Mouse (Mus musculus) embryonic facial prominence, embryonic 12.5 days (tissue): Measurements from ENCODE around the gene Zmiz2. TPM values are rescaled to one million over a fixed set of nuclear protein-coding genes. Genes with fewer than 3 reads are reported as not detected.
A peak's percentile ranks its signal among the peaks of the same experiment; 100 is the strongest.
"Not testable (repeated sequence)": the region's sequence is repeated elsewhere in the genome, so short reads cannot be mapped to it uniquely, and the experiment has no call there.

Experiments used
- ATAC-seq: fragments of 200-750 bp; cut with Nextera tagmentation; 2 replicates; pipeline ENCODE4 v1.8.0; 2017; ENCODE audit not compliant: insufficient number of reproducible peaks, insufficient read depth, low FRiP score, low TSS enrichment
- H3K27ac ChIP-seq: fragments of 300-500 bp; sonication (generic); 2 replicates; pipeline ENCODE4 v1.5.1; 2016; ENCODE audit warnings: mild to moderate bottlenecking
- H3K27me3 ChIP-seq: fragments of 300-500 bp; sonication (generic); 2 replicates; pipeline ENCODE4 v1.6.1; 2016; ENCODE audit warnings: mild to moderate bottlenecking, moderate library complexity
- H3K36me3 ChIP-seq: fragments of 300-500 bp; sonication (generic); 2 replicates; pipeline ENCODE4 v1.6.1; 2016; ENCODE audit warnings: mild to moderate bottlenecking
- H3K4me1 ChIP-seq: fragments of 300-500 bp; sonication (generic); 2 replicates; pipeline ENCODE4 v1.6.1; 2016
- H3K4me2 ChIP-seq: fragments of 300-500 bp; sonication (generic); replicated peaks from 2 replicates; pipeline ENCODE4 v1.6.1; 2016; ENCODE audit warnings: mild to moderate bottlenecking, moderate library complexity
- H3K4me3 ChIP-seq: fragments of 300-500 bp; sonication (generic); 2 replicates; pipeline ENCODE4 v1.5.1; 2016; ENCODE audit warnings: mild to moderate bottlenecking
- H3K9ac ChIP-seq: fragments of 300-500 bp; sonication (generic); 2 replicates; pipeline ENCODE4 v1.6.1; 2016; ENCODE audit warnings: mild to moderate bottlenecking, moderate library complexity
- H3K9me3 ChIP-seq: fragments of 300-500 bp; sonication (generic); 2 replicates; pipeline ENCODE4 v1.6.1; 2016; ENCODE audit warnings: mild to moderate bottlenecking, moderate library complexity
- WGBS: fragments of 180-500 bp; shearing (Covaris S2); methylation state at CpG from one replicate; pipeline ENCODE4 v1.1.7; 2016; 5-methylcytosine and 5-hydroxymethylcytosine counted together
- polyA plus RNA-seq: library from polyadenylated mRNA; unstranded; fragments of >200 nt; fragmentation: Nextera tagmentation; extraction: Ambion mirVana; gene quantifications from 2 replicates; pipeline ENCODE4 v1.2.1, GENCODE M21; 2016

The Zmiz2 gene
- polyA plus RNA-seq, 1 experiment from 2014 or later, result 11.9 TPM

DNA sequence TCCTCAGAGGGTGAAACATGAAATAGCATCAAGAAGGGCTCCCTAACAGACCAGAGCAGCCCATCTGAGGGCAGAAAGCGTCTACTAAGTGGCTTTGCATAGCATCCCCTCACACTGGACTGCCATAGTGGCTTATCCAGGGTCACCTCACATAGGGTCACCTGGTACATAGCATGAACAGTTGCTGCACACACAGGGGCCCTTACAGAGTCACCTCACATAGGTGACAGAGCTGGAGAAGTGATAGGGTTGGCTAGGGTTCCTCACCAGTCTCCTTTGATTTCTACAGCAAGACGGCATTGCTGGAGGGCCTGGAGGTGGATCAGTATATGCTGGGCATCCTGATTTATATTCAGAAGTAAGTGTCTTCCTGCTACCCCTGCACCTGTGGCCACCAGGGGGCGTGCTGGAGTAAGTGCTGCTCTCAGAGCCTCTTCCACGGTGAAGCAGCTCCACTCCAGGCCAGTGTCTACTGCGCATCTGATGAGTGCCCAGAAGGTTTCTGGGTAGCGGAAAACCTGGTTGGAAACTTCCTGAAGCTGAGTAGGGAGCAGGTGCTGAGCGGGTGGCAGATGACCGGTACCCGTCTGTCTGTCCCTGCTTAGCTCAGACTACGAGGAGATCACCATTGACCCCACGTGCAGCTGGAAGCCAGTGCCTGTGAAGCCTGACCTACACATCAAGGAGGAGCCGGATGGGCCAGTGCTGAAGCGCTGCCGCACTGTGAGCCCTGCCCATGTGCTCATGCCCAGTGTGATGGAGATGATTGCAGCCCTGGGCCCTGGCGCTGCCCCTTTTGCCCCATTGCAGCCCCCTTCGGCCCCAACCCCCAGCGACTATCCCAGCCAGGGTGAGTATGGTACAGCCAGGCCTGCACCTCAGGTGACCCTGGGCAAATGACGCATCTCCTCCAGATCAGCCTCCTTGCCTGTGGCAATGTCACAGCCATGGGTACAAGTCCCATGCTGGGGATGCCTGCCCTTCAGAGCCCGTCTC, 13.9 kb downstream of the Zmiz2 start:
- H3K36me3 ChIP-seq, result peaks cover 77% of the 10 kb centered on the region
- no peak overlapping the region for H3K4me2 ChIP-seq
- no peaks in the 10 kb centered on the region for H3K9me3 ChIP-seq
- no peak overlapping the region for H3K4me3 ChIP-seq
- no peak overlapping the region for H3K9ac ChIP-seq
- peaks cover 24% of the 10 kb centered on the region for H3K4me1 ChIP-seq
- H3K27ac ChIP-seq, result no peak overlapping the region
- WGBS, result 87% methylated on average over 19 of the region's 19 CpGs
- no peaks in the 10 kb centered on the region for H3K27me3 ChIP-seq
- no peak for ATAC-seq

GRCm38 (mm10) chr11:6403830-6404405, 15.0 kb downstream of the Zmiz2 start:
- H3K27me3 ChIP-seq, result no peaks in the 10 kb centered on the region
- peaks cover 66% of the 10 kb centered on the region for H3K36me3 ChIP-seq
- no peak overlapping the region for H3K9ac ChIP-seq
- H3K9me3 ChIP-seq, result no peaks in the 10 kb centered on the region
- no peak for ATAC-seq
- WGBS, result 89% methylated on average over 5 of the region's 5 CpGs
- H3K4me1 ChIP-seq, result peaks cover 24% of the 10 kb centered on the region
- H3K4me3 ChIP-seq, result no peak overlapping the region
- H3K27ac ChIP-seq, result 0 out of 2 replicates have a peak overlapping the region, but pooled peaks have one; percentile 90
- H3K4me2 ChIP-seq, result no peak overlapping the region

- Histone ChIP-seq H3K27me3 (no peaks in the 10 kb centered on the region), H3K4me3 (no peak overlapping the region), H3K27ac (peak overlapping the region; percentile 90), H3K36me3 (peaks cover 56% of the 10 kb centered on the region), H3K9me3 (no peaks in the 10 kb centered on the region), H3K4me2 (peak overlapping the region; percentile 17; the same call in 1 of the 2 replicates), H3K9ac (peak overlapping the region; percentile 29; the same call in 1 of the 2 replicates), H3K4me1 (peaks cover 24% of the 10 kb centered on the region)
- 91% methylated on average over 9 of the region's 9 CpGs for WGBS
- no peak for ATAC-seq
Measured at GRCm38 (mm10) chr11:6404699-6405566, 16.1 kb downstream of the Zmiz2 start.

DNA sequence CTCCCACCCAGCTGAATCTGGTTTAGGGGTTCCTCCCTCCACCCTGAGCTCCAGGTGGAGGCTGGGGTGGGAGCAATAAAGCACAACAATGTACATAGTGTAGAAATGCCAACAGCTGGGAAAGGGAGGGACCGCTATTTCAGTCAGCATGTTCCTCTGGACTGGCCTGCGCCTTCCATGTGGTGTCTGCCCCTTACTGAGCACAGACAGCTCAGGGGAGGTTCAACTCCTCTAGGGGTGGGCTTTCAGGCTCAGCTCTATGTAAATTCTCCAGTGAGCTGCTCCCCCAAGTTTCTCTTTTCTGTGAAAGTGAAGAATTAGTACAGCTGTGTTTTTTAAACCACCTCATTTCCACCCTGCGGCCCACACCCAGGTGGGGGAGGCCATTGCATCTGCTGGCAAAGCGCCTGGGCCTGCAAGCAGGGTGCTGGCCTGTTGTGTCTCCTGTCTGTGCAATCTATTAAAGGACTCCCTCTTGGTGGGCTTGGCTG, 16.8 kb downstream of the Zmiz2 start:
- Histone ChIP-seq H3K4me1 (peaks cover 28% of the 10 kb centered on the region), H3K9me3 (no peaks in the 10 kb centered on the region), H3K9ac (peak overlapping the region; percentile 29; the same call in 1 of the 2 replicates), H3K27ac (peak overlapping the region; percentile 90), H3K27me3 (no peaks in the 10 kb centered on the region), H3K4me2 (peak overlapping the region; percentile 17; the same call in 1 of the 2 replicates), H3K36me3 (peaks cover 51% of the 10 kb centered on the region), H3K4me3 (no peak overlapping the region)
- ATAC-seq, result peak; percentile 35; the same call in 1 of the 2 replicates
- 62% methylated on average over 4 of the region's 4 CpGs for WGBS

GRCm38 (mm10) chr11:6406251-6407161, 17.6 kb downstream of the Zmiz2 start:
- H3K36me3 ChIP-seq, result peaks cover 42% of the 10 kb centered on the region
- no peak overlapping the region for H3K4me3 ChIP-seq
- H3K4me1 ChIP-seq, result peaks cover 28% of the 10 kb centered on the region
- H3K4me2 ChIP-seq, result peak overlapping the region; percentile 29
- no peaks in the 10 kb centered on the region for H3K9me3 ChIP-seq
- H3K27ac ChIP-seq, result peak overlapping the region; percentile 90
- no peaks in the 10 kb centered on the region for H3K27me3 ChIP-seq
- peak; percentile 53 for ATAC-seq
- H3K9ac ChIP-seq, result 0 out of 2 replicates have a peak overlapping the region, but pooled peaks have one; percentile 25
- 26% methylated on average over 14 of the region's 14 CpGs for WGBS

DNA sequence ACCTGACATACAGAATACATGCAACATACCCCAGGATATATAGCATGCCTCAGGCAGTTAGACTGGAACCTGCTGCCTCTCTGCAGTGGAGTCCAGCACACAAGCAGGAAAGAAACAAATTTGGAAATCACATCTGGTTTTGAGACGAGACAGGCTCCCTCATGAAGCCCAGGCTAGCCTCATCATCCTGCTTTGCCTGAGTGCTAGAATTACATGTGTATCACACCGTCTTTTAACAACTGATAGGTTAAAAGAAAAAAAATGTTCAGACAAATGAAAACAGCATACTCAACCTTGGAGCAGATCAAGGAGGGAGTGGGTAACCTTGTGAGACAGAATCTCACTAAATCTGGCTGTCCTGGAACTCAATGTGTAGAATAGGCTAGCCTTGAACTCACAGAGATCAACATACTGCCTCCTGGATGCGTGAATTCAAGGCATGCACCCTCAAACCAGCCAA, 18.3 kb downstream of the Zmiz2 start:
- no peak overlapping the region for H3K4me3 ChIP-seq
- H3K36me3 ChIP-seq, result peaks cover 35% of the 10 kb centered on the region
- no peaks in the 10 kb centered on the region for H3K27me3 ChIP-seq
- no peaks in the 10 kb centered on the region for H3K9me3 ChIP-seq
- H3K4me1 ChIP-seq, result peaks cover 28% of the 10 kb centered on the region
- H3K9ac ChIP-seq, result no peak overlapping the region
- no peak for ATAC-seq
- 63% methylated on average over 3 of the region's 3 CpGs for WGBS
- H3K27ac ChIP-seq, result peak overlapping the region; percentile 90
- H3K4me2 ChIP-seq, result no peak overlapping the region

DNA sequence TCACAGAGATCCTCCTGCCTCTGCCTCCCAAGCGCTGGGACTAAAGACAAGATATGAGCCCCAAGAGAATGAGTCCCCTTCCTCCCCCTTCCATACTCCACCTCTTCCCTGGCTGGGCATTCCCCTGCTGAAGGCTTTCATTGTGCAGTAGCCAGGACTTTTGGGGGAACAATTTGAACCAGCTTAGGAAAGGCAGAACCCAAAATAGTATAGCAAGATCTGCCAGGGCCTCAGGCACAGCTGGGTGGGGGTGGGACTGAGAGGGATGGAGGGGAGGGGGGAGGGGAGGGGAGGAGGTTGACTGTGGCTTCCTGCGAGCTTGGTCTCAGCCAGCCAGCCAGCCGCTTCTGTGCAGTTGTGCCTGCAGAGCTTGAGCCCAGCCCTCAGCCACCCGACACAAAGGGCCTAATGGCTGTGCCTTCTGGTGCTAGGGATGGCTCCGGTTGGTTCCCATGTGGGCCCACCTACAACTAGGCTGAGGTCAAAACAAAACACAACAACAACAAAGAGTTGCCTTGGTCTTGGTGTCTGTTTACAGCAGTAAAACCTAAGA, 21.3 kb downstream of the Zmiz2 start:
- 43% methylated on average over 5 of the region's 5 CpGs for WGBS
- peaks cover 29% of the 10 kb centered on the region for H3K4me1 ChIP-seq
- no peaks in the 10 kb centered on the region for H3K9me3 ChIP-seq
- no peak overlapping the region for H3K4me2 ChIP-seq
- no peak overlapping the region for H3K9ac ChIP-seq
- no peak overlapping the region for H3K27ac ChIP-seq
- no peaks in the 10 kb centered on the region for H3K27me3 ChIP-seq
- no peak for ATAC-seq
- peaks cover 6% of the 10 kb centered on the region for H3K36me3 ChIP-seq
- no peak overlapping the region for H3K4me3 ChIP-seq

DNA sequence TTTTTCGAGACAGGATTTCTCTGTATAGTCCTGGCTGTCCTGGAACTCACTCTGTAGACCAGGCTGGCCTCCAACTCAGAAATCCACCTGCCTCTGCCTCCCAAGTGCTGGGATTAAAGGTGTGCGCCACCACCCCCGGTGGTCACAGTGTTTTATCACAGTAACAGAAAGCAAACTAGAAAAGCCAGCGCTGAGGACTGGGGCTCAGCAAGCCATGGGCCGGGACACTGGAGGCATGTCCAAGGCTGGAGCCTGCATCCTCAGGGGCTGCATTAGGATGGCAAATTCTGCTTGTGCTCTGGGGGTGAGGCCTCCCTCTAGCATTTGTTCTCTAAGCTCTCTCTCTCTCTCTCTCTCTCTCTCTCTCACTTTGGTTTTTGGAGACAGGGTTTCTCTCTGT, 21.9 kb downstream of the Zmiz2 start:
- H3K36me3 ChIP-seq, result not testable (repeated sequence)

GRCm38 (mm10) chr11:6411684-6412083, 22.8 kb downstream of the Zmiz2 start:
- Histone ChIP-seq H3K9me3 (no peaks in the 10 kb centered on the region), H3K4me3 (no peak overlapping the region), H3K9ac (no peak overlapping the region), H3K36me3 (no peaks in the 10 kb centered on the region), H3K27me3 (no peaks in the 10 kb centered on the region), H3K4me2 (no peak overlapping the region), H3K4me1 (peaks cover 14% of the 10 kb centered on the region), H3K27ac (no peak overlapping the region)
- 4% methylated on average over 5 of the region's 5 CpGs for WGBS
- ATAC-seq, result no peak

More for the DNA sequence above, 21.9 kb downstream of the Zmiz2 start:
- not testable (repeated sequence) for H3K9me3 ChIP-seq, H3K27ac ChIP-seq, H3K4me3 ChIP-seq, H3K27me3 ChIP-seq, H3K9ac ChIP-seq, ATAC-seq, H3K4me2 ChIP-seq
- 90% methylated on average over 5 of the region's 5 CpGs for WGBS
- peaks cover 24% of the 10 kb centered on the region for H3K4me1 ChIP-seq

DNA sequence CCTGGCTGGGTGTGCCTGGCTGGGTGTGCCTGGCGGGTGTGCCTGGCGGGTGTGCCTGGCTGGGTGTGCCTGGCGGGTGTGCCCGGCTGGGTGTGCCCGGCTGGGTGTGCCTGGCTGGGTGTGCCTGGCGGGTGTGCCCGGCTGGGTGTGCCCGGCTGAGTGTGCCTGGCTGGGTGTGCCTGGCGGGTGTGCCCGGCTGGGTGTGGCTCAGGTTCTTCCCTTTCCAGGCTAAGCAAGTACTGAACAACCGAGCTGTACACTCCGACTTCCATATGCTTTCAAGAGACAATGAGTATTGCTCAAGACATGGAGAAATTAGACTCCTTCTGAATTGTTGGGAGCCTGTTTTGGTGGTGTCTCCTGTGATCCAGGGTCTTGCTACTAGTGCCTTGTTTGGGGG, 24.4 kb downstream of the Zmiz2 start:
- Histone ChIP-seq H3K27ac (no peak overlapping the region), H3K9ac (no peak overlapping the region), H3K9me3 (no peaks in the 10 kb centered on the region), H3K27me3 (no peaks in the 10 kb centered on the region), H3K4me3 (no peak overlapping the region), H3K4me1 (peaks cover 19% of the 10 kb centered on the region), H3K36me3 (peaks cover 1% of the 10 kb centered on the region), H3K4me2 (no peak overlapping the region)
- no peak for ATAC-seq
- 95% methylated on average over 7 of the region's 12 CpGs for WGBS
